Mouse (Mus musculus): ENCODE data around the gene Gm20431. TPM values are rescaled to one million over a fixed set of nuclear protein-coding genes. Genes with fewer than 3 reads are reported as not detected.
A peak's percentile ranks its signal among the peaks of the same experiment; 100 is the strongest.

Gm20431 gene
- total RNA-seq, 1 experiment from 2014 or later = not detected

DNA sequence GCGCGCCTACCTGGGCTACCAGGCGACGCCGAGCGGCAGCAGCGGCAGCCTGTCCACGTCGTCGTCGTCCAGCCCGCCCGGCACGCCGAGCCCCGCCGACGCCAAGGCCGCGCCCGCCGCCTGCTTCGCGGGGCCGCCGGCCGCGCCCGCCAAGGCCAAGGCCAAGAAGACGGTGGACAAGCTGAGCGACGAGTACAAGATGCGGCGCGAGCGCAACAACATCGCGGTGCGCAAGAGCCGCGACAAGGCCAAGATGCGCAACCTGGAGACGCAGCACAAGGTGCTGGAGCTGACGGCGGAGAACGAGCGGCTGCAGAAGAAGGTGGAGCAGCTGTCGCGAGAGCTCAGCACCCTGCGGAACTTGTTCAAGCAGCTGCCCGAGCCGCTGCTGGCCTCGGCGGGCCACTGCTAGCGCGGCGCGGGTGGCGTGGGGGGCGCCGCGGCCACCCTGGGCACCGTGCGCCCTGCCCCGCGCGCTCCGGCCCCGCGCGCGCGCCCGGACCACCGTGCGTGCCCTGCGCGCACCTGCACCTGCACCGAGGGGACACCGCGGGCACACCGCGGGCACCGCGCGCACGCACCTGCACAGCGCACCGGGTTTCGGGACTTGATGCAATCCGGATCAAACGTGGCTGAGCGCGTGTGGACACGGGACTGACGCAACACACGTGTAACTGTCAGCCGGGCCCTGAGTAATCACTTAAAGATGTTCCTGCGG lies 28.4 kb upstream of the Gm20431 start, which contains the start of gene Tmem189:
Gene Tmem189, minus strand, starts transcription at position 322 of the 718 bp plus-strand sequence.
- ATAC-seq (replicated peaks; ENCODE audit: low read depth, poor library complexity, severe bottlenecking) = no peak

GRCm38 (mm10) chr2:167688498-167689451 lies 27.5 kb upstream of the Gm20431 start, which contains the start of gene Cebpb:
Gene Cebpb, plus strand, starts transcription at chr2:167688915.
- 0 out of 2 replicates have a peak, but pooled peaks have one; percentile 14 for ATAC-seq (replicated peaks; ENCODE audit: low read depth, poor library complexity, severe bottlenecking)

DNA sequence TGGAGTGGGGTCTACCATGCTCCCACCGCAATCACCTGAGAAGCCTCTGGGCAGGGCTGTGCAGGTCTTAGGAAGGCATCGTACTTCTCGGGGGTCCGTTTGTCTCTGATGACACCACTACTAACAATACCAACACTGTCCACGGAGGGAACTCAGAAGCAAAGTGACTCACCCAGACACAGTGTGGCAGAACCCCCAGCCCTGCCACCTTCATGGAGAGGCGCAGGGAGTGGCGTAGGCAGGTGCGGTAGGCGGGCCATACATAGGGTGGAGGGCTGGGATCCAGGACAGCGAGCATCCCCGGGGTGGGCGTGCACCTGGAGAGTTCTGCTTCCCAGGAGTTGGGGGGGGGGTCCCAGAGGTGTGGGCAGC lies 26.8 kb upstream of the Gm20431 start:
- no peak for ATAC-seq (replicated peaks; ENCODE audit: low read depth, poor library complexity, severe bottlenecking)

GRCm38 (mm10) chr2:167687651-167688101 lies 26.4 kb upstream of the Gm20431 start:
- no peak for ATAC-seq (replicated peaks; ENCODE audit: low read depth, poor library complexity, severe bottlenecking)

- no peak for ATAC-seq (replicated peaks; ENCODE audit: low read depth, poor library complexity, severe bottlenecking)
Measured at GRCm38 (mm10) chr2:167687250-167687586, 25.9 kb upstream of the Gm20431 start.

GRCm38 (mm10) chr2:167686382-167687249 lies 25.3 kb upstream of the Gm20431 start:
- peak; percentile 21; the same call in 1 of the 2 replicates for ATAC-seq (replicated peaks; ENCODE audit: low read depth, poor library complexity, severe bottlenecking)

DNA sequence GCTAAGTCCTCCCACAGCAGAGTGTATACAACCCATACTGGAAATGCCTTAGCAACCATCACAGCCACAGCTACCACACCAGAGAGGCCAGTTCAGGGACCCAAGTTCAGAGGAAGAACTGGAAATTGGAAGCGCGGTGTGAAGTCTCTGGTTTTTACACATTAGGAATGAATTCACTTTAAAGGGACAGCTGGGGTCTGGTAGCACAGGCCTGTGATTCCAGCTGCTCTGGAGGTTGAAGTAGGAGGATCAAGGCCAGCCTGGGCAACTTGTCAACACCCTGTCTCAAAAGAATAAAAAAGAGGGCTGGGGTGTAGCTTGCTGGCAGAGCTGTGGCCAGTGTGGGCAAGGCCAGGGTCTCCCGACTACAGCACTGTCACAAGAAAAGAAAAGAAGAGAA lies 24.6 kb upstream of the Gm20431 start:
- ATAC-seq (replicated peaks; ENCODE audit: low read depth, poor library complexity, severe bottlenecking) = no peak

DNA sequence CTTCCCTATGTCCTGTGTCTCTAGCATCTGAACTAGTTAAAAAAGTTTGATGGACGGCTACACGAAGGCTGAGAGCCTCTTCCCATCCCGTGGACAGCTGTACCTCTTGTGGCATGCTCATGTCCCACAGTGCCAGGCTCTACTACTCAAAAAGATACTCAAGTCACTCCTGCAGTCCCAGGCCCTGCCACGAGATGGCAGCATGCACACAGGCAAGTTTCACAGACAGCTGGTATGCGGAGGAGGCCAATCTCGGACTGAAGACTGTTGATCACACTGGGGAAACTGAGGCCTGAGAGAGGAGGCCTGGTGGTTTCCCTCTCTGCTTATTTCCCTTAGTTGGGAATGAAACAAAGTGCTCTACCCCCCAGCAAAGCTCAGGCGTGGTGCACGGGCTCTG lies 23.8 kb upstream of the Gm20431 start:
- ATAC-seq (replicated peaks; ENCODE audit: low read depth, poor library complexity, severe bottlenecking) = peak; percentile 50

- no peak for ATAC-seq (replicated peaks; ENCODE audit: low read depth, poor library complexity, severe bottlenecking)
Measured at GRCm38 (mm10) chr2:167683721-167684120, 22.4 kb upstream of the Gm20431 start.

DNA sequence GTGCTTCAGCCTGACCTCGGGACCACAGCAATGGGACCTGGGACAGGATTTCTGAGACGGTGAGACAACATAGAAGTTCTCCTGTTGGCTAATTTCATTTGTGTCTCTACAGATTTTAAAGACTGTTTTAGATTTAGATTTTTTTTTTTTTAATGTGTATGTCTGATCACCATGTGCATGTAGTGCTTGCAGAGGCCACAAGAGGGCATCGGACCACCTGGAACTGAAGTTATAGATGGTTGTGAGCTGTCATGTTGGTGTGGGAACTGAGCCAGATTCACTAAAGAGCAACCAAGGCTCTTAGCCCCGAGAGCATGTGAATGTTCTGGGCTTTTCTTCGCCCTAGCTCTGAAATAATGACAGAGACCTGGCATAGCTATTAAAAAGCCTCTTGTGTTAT lies 19.4 kb upstream of the Gm20431 start:
- ATAC-seq (replicated peaks; ENCODE audit: low read depth, poor library complexity, severe bottlenecking) = peak; percentile 37; the same call in 1 of the 2 replicates

DNA sequence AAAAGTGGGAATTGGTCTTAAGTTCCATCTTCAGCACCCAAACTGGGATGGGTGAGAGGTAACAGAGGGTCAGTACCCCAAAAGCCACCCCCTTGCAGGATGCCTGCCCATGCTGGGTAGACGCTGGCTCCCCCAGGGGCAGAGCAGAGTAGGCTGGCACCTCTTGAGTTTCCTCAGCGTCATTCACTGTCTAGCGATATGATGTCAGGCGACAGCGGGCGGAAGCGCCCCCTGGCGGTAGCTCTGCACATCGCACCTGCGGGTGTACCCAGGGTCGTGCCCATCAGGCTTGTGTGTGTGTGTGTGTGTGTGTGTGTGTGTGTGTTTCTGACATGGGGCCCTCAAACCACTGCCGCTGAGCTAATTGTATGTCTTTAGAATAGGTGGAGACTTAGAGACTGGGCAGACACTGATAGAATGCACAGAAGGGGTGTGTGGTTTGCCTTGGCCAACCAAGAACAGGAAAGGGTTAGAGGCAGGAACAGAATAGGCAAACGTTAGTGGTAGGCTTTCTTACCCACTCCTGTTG lies 18.7 kb upstream of the Gm20431 start:
- peak; percentile 78 for ATAC-seq (replicated peaks; ENCODE audit: low read depth, poor library complexity, severe bottlenecking)

DNA sequence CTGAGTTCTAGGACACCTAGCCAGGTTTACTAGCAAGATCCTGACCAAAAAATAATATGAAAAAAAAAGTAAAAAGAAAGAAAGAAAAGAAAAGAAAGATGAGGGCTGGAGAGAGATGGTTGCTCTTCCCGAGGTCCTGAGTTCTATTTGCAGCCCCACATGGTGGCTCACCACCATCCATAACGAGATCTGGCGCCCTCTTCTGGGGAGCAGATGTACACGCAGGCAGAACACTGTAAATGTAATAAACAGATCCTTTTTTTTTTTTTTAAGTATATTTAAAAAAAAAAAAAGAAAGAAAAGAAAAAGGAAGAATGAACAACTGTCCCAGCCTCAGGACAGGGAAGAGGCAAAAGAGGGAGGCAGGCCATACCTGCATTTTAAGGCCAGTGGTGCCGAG lies 17.3 kb upstream of the Gm20431 start:
- no peak for ATAC-seq (replicated peaks; ENCODE audit: low read depth, poor library complexity, severe bottlenecking)

DNA sequence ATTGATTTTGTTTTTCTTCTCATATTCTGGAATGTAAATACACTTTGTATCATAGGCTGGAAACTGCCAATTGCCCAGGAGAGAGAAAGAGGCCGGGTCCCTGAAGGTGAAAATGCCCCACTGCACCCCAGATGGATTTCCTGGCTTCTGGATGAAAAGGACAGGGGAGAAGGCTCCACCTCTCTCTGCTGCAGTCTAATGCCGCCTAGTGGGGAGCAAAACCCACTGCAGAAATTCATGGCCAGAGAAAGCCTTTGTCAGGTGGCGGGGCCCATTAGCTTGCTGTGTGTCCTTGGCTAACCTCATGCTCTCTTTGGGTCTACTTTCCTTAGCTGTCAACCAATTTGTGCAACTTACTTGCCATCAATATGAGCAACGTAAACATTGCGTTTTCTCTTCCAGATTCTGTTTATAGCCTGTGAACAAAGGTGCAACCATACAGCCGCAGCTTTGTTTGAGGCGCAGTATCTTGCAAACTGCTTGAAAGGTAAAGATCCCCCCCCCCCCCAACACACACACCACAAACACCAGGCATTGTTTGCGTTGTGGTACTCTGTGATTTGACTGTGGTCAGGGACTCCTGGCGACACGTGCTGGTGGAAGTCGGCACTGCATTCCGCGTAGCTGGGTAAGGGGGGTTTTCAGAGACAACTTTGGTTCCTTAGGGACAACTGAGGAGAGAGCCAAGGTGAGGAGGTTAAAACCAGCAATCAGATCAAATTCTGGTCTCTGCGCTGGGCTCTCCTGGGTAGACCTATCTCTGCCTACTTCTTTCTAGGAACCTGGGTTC lies 14.0 kb upstream of the Gm20431 start:
- ATAC-seq (replicated peaks; ENCODE audit: low read depth, poor library complexity, severe bottlenecking) = peak; percentile 62

DNA sequence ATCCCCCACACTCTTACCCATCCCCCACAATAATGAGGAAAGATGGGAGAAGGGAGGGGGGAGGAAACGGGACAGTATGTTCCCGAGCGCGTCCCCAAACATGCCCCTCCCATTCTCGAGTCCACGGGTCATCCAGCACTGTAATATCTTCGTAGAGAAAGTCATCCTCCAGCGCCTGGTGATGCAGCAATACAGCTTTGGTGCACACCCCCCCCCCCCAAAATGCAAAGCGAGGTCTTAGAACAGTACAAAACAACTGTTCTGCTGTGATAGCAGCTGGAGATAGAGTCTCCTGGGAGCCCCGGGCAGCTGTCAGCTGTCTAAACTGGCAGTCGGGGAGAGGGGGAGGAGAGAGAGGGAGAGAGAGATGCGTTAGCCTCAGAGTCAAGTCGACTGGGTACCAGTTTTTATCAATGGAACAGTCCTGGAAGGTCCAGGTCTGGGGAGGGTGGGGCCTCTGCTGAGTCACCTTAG lies 11.0 kb upstream of the Gm20431 start:
- ATAC-seq (replicated peaks; ENCODE audit: low read depth, poor library complexity, severe bottlenecking) = peak; percentile 64

- ATAC-seq (replicated peaks; ENCODE audit: low read depth, poor library complexity, severe bottlenecking) = no peak
Measured at GRCm38 (mm10) chr2:167671101-167671633, 9.9 kb upstream of the Gm20431 start.

- no peak for ATAC-seq (replicated peaks; ENCODE audit: low read depth, poor library complexity, severe bottlenecking)
Measured at GRCm38 (mm10) chr2:167669398-167669797, 8.1 kb upstream of the Gm20431 start.

- no peak for ATAC-seq (replicated peaks; ENCODE audit: low read depth, poor library complexity, severe bottlenecking)
Measured at GRCm38 (mm10) chr2:167668426-167668825, 7.1 kb upstream of the Gm20431 start.

DNA sequence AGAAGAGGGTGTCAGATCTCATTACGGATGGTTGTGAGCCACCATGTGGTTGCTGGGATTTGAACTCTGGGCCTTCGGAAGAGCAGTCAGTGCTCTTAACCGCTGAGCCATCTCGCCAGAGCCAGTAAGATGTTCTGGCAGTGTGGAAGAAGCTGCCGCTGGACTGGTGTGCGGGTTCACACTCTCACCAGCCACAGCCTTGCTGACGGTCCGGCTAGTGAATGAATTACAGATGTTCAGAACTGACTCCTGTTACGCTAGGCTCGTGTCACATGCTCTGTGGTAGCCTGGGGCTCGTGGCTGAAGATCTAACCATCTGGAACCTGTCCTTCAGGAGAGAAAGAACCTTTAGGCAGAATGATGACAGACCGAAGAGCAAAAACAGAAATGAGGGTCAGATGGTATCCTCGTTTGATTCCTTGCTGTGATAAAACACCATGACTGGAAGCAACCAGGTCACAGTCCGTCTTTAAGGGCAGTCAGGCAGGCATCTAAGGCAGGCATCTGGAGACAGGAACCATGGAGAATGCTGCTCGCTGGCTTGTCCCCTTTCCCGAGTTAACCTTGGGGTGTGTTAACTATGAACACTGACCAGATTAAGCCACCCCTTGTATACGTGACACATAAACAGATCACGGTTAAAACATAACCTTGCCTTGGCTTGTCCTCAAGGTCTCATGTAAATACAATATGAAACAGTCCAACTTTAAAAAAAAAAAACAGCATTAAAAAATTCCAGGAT lies 4.8 kb upstream of the Gm20431 start:
- ATAC-seq (replicated peaks; ENCODE audit: low read depth, poor library complexity, severe bottlenecking) = no peak

All from common myeloid progenitor, adult 5-6 weeks (primary cell).